Mouse (Mus musculus): ENCODE measurements at regions not wholly inside any gene's neighbourhood (a gene's known extent, or its start where the extent isn't known, plus 50 kb on each side); places are given as distances from the start of the nearest gene placed in this dataset.

DNA sequence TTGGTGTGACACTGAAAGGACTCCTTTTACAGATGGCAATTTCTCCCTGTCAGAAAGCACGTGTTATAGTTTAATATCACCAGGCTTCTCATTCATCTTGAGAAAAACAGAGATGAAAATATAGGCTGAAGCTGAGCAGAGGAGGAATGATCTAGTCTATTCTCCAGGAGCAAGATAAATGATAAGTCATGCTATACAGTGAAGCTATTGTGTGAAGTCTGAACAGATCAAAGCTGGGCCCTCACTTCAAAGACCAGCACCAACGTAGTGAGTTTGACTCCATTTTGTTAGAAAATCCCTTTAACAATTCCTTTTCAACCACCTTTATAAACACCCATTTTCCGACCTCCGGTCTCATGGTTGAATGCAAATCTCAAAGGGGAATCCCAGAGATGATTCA, 180.7 kb upstream of the AI593442 start:
- Histone ChIP-seq H3K9me3 (ENCODE audit: control insufficient read depth, low read length) (no peaks in the 10 kb centered on the region), H3K27me3 (ENCODE audit: control insufficient read depth, insufficient read depth, low read depth, low read length) (no peaks in the 10 kb centered on the region), H3K27ac (ENCODE audit: low read length) (no peak overlapping the region), H3K4me1 (replicated peaks; ENCODE audit: control insufficient read depth, insufficient read depth, low read length) (no peaks in the 10 kb centered on the region), H3K4me2 (ENCODE audit: low read depth, low read length) (no peak overlapping the region), H3K36me3 (ENCODE audit: control insufficient read depth, insufficient read depth, low read length) (no peaks in the 10 kb centered on the region), H3K9ac (ENCODE audit: low read length) (no peak overlapping the region), H3K4me3 (ENCODE audit: low read length) (no peak overlapping the region)
- WGBS = 68% methylated on average over 4 of the region's 4 CpGs
- no peak for ATAC-seq (ENCODE audit: low read depth)

DNA sequence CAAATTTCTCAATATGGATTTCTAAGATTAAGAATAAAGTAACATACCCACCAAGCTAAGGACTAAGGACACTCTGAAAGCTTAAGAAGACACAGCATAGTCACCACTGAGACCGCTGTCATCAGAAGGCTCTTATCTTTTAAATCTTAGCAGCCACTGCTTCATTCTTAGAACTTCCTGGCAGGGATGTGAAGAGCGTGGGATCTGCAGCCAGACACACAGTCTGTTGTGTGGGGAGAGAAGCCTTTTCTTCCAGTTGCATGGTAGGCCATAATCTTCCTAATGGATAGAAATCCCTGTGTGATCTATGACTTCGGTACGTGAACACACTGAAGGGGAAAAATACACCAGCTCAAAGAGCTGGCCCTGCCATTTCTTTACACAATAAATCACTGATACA, 178.8 kb upstream of the AI593442 start:
- 57% methylated on average over 4 of the region's 4 CpGs for WGBS
- Histone ChIP-seq H3K27ac (ENCODE audit: low read length) (no peak overlapping the region), H3K4me2 (ENCODE audit: low read depth, low read length) (no peak overlapping the region), H3K4me3 (ENCODE audit: low read length) (no peak overlapping the region), H3K4me1 (replicated peaks; ENCODE audit: control insufficient read depth, insufficient read depth, low read length) (no peaks in the 10 kb centered on the region), H3K9ac (ENCODE audit: low read length) (no peak overlapping the region), H3K9me3 (ENCODE audit: control insufficient read depth, low read length) (no peaks in the 10 kb centered on the region), H3K27me3 (ENCODE audit: control insufficient read depth, insufficient read depth, low read depth, low read length) (no peaks in the 10 kb centered on the region), H3K36me3 (ENCODE audit: control insufficient read depth, insufficient read depth, low read length) (no peaks in the 10 kb centered on the region)
- ATAC-seq (ENCODE audit: low read depth) = no peak

DNA sequence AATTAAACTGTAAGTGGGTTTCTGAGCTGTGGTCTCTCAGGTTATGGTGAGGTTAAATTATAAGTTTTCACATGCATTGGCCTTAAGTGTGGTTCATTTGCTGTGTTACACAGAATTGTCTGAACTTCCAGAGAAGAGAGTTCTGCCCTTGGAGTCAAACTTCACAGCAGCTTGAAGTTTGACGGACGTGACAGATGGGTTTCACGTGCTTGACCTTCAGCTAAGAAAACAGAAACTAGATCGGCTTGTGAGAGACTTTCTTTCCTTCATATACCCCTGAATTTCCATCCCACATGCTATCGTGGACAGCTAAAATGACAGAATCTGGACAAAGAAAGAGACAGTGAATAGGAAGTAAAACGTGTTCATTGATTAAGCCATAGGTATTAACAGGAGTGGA, 173.8 kb upstream of the AI593442 start:
- H3K36me3 ChIP-seq (ENCODE audit: control insufficient read depth, insufficient read depth, low read length) = no peaks in the 10 kb centered on the region
- no peak overlapping the region for H3K27ac ChIP-seq (ENCODE audit: low read length)
- H3K9ac ChIP-seq (ENCODE audit: low read length) = no peak overlapping the region
- no peak overlapping the region for H3K4me3 ChIP-seq (ENCODE audit: low read length)
- no peaks in the 10 kb centered on the region for H3K4me1 ChIP-seq (replicated peaks; ENCODE audit: control insufficient read depth, insufficient read depth, low read length)
- H3K9me3 ChIP-seq (ENCODE audit: control insufficient read depth, low read length) = no peaks in the 10 kb centered on the region
- ATAC-seq (ENCODE audit: low read depth) = no peak
- no peaks in the 10 kb centered on the region for H3K27me3 ChIP-seq (ENCODE audit: control insufficient read depth, insufficient read depth, low read depth, low read length)
- WGBS = 42% methylated on average over 6 of the region's 6 CpGs
- no peak overlapping the region for H3K4me2 ChIP-seq (ENCODE audit: low read depth, low read length)

DNA sequence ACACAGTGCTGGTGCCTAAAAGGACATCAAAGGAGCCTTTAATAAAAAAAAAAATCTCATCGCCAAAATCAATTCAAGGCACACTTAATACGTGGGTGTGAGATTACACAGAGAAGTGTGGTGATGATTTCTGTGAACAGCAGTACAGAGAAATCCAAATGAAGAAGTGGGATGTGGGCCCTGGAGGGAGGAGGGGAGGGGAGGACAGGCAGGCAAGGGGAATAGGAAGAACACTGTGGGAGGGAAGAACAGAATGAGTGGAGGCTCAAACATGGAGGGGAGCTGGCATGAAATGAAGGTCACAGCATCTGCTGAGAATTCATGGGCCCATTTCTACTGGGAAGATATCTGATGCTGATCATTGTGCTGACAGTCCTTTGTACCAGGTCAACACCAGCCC, 171.0 kb upstream of the AI593442 start:
- Histone ChIP-seq H3K4me1 (replicated peaks; ENCODE audit: control insufficient read depth, insufficient read depth, low read length) (no peaks in the 10 kb centered on the region), H3K27me3 (ENCODE audit: control insufficient read depth, insufficient read depth, low read depth, low read length) (no peaks in the 10 kb centered on the region), H3K9ac (ENCODE audit: low read length) (no peak overlapping the region), H3K4me3 (ENCODE audit: low read length) (no peak overlapping the region), H3K27ac (ENCODE audit: low read length) (no peak overlapping the region), H3K36me3 (ENCODE audit: control insufficient read depth, insufficient read depth, low read length) (no peaks in the 10 kb centered on the region), H3K4me2 (ENCODE audit: low read depth, low read length) (no peak overlapping the region), H3K9me3 (ENCODE audit: control insufficient read depth, low read length) (no peaks in the 10 kb centered on the region)
- ATAC-seq (ENCODE audit: low read depth) = no peak
- WGBS = 63% methylated on average over 2 of the region's 2 CpGs

DNA sequence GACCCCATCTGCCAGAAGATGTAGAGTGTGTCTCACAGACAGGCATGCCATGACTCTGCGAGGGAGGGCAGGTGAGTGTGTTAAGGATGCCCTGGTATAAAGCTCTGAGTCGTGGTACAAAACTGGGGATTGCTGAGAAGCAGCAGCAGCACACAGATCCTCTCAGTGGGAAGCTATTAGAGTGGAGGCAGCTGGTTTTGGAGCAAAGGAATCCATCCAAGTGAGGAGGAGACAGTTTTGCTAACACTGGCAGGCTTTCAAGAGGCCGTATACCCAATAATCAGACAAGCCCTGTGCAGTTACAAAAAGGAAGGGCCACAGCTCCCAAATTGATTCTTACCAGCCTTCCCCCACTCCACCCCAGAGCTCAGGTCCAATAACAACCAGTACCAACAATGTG, 170.4 kb upstream of the AI593442 start:
- no peak overlapping the region for H3K4me2 ChIP-seq (ENCODE audit: low read depth, low read length)
- no peaks in the 10 kb centered on the region for H3K4me1 ChIP-seq (replicated peaks; ENCODE audit: control insufficient read depth, insufficient read depth, low read length)
- H3K27me3 ChIP-seq (ENCODE audit: control insufficient read depth, insufficient read depth, low read depth, low read length) = no peaks in the 10 kb centered on the region
- no peak overlapping the region for H3K9ac ChIP-seq (ENCODE audit: low read length)
- H3K4me3 ChIP-seq (ENCODE audit: low read length) = no peak overlapping the region
- ATAC-seq (ENCODE audit: low read depth) = no peak
- H3K27ac ChIP-seq (ENCODE audit: low read length) = no peak overlapping the region
- no peaks in the 10 kb centered on the region for H3K9me3 ChIP-seq (ENCODE audit: control insufficient read depth, low read length)
- H3K36me3 ChIP-seq (ENCODE audit: control insufficient read depth, insufficient read depth, low read length) = no peaks in the 10 kb centered on the region
- WGBS = 48% methylated on average over 3 of the region's 3 CpGs

DNA sequence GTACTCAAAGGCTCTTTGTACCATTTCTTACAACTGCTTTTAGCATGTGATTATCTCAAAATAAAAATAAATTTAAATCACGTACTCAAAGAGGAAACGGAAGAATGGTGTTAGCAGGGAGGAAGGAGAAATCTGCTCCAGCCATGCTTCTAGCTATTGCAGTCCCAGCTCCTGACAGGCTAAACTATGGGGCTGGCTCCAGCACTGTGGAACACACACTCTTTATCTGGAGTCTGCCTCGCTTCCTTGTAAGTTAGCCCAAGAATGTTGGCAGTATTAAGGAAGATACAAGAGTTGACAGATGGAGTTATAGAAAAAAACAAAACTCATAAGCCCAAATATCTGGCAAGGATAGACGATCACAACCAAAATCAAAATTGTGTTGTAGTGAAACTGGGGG, 161.5 kb upstream of the AI593442 start:
- Histone ChIP-seq H3K36me3 (ENCODE audit: control insufficient read depth, insufficient read depth, low read length) (no peaks in the 10 kb centered on the region), H3K27ac (ENCODE audit: low read length) (no peak overlapping the region), H3K4me3 (ENCODE audit: low read length) (no peak overlapping the region), H3K4me1 (replicated peaks; ENCODE audit: control insufficient read depth, insufficient read depth, low read length) (no peaks in the 10 kb centered on the region), H3K4me2 (ENCODE audit: low read depth, low read length) (no peak overlapping the region), H3K27me3 (ENCODE audit: control insufficient read depth, insufficient read depth, low read depth, low read length) (no peaks in the 10 kb centered on the region), H3K9ac (ENCODE audit: low read length) (no peak overlapping the region), H3K9me3 (ENCODE audit: control insufficient read depth, low read length) (no peaks in the 10 kb centered on the region)
- WGBS = 57% methylated on average over 4 of the region's 4 CpGs
- ATAC-seq (ENCODE audit: low read depth) = no peak

DNA sequence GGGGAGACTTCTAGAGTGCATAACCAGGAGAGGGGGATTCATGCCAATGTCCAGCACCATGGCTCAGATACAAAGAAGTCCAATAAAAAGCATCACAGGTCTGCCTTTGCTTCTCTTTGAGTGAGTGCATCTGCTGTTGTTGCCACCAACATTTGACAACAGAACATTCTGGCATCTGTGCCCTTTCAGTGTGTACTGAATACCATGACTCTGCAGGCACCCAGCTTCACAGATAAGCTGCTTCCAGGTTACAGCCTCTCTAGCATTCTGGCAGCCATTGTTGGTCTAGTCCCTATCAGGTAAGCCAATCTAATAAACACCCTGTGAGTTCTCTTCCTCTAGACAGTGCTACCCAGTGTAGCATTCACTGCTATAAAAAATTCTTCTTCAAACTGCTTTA, 160.4 kb upstream of the AI593442 start:
- no peak for ATAC-seq (ENCODE audit: low read depth)
- H3K9me3 ChIP-seq (ENCODE audit: control insufficient read depth, low read length) = no peaks in the 10 kb centered on the region
- no peak overlapping the region for H3K27ac ChIP-seq (ENCODE audit: low read length)
- H3K4me1 ChIP-seq (replicated peaks; ENCODE audit: control insufficient read depth, insufficient read depth, low read length) = no peaks in the 10 kb centered on the region
- H3K36me3 ChIP-seq (ENCODE audit: control insufficient read depth, insufficient read depth, low read length) = no peaks in the 10 kb centered on the region
- no peak overlapping the region for H3K9ac ChIP-seq (ENCODE audit: low read length)
- H3K4me2 ChIP-seq (ENCODE audit: low read depth, low read length) = no peak overlapping the region
- H3K4me3 ChIP-seq (ENCODE audit: low read length) = no peak overlapping the region
- no peaks in the 10 kb centered on the region for H3K27me3 ChIP-seq (ENCODE audit: control insufficient read depth, insufficient read depth, low read depth, low read length)

DNA sequence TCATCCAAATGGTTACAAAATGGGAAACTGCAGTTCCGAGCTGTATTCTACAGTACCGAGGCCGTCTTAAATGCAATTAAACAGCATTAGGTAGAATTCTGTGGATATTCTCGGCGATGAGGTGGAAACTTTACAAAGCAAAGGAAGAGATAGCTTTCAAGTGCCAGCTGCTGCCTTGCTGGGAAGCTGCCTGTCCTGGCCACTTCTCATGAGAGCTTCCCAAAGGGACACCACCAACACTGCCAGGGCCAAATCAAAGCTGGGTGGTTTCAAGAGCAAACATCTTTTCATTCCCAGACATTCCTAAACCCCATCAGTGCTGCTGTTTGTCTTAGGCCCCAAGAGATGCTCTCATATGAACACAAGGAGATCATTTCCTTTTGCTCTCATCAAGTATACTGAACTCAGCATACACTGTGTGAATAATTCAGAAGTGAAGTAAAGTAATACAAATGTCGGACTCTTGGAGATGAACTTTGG, 156.6 kb upstream of the AI593442 start:
- WGBS = 83% methylated on average over 6 of the region's 6 CpGs

DNA sequence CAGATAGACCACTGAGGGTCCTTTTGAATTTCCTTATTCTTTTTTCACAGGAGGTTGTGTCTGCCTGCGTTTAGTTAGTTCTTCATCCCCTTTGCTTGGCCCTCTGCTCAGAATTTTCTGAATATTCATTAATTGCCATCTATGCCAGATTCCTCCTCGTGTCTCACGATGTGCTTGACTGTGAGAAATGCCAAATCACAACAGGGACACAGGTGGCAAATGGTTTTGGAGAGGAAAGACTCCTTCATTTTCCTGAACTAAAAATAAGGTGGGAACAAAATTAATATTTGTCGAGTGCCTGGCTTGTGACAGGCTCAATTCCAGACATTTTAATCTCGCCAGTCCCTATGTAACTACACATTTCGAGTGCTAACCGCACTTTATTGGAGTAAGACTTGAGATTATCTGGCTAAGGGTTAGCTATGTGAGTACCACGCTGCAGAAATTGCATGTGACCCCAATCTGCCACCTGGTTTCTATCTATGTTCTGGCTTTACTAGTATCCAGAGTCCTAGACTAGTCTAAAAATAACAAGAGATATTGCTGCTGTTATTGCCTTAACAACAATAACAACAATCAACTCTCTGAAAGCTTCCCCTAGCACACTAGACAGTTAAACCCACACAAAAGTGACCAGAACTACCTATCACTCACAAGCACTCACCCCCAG, 156.0 kb upstream of the AI593442 start:
- Histone ChIP-seq H3K36me3 (ENCODE audit: control insufficient read depth, insufficient read depth, low read length) (no peaks in the 10 kb centered on the region), H3K4me3 (ENCODE audit: low read length) (no peak overlapping the region), H3K4me1 (replicated peaks; ENCODE audit: control insufficient read depth, insufficient read depth, low read length) (no peaks in the 10 kb centered on the region), H3K4me2 (ENCODE audit: low read depth, low read length) (no peak overlapping the region), H3K27me3 (ENCODE audit: control insufficient read depth, insufficient read depth, low read depth, low read length) (no peaks in the 10 kb centered on the region), H3K27ac (ENCODE audit: low read length) (no peak overlapping the region), H3K9me3 (ENCODE audit: control insufficient read depth, low read length) (no peaks in the 10 kb centered on the region), H3K9ac (ENCODE audit: low read length) (no peak overlapping the region)
- WGBS = 76% methylated on average over 8 of the region's 8 CpGs
- no peak for ATAC-seq (ENCODE audit: low read depth)

More for the DNA sequence above, 156.6 kb upstream of the AI593442 start:
- ATAC-seq (ENCODE audit: low read depth) = no peak
- Histone ChIP-seq H3K4me1 (replicated peaks; ENCODE audit: control insufficient read depth, insufficient read depth, low read length) (no peaks in the 10 kb centered on the region), H3K27ac (ENCODE audit: low read length) (no peak overlapping the region), H3K4me2 (ENCODE audit: low read depth, low read length) (no peak overlapping the region), H3K27me3 (ENCODE audit: control insufficient read depth, insufficient read depth, low read depth, low read length) (no peaks in the 10 kb centered on the region), H3K36me3 (ENCODE audit: control insufficient read depth, insufficient read depth, low read length) (no peaks in the 10 kb centered on the region), H3K4me3 (ENCODE audit: low read length) (no peak overlapping the region), H3K9me3 (ENCODE audit: control insufficient read depth, low read length) (no peaks in the 10 kb centered on the region), H3K9ac (ENCODE audit: low read length) (no peak overlapping the region)

DNA sequence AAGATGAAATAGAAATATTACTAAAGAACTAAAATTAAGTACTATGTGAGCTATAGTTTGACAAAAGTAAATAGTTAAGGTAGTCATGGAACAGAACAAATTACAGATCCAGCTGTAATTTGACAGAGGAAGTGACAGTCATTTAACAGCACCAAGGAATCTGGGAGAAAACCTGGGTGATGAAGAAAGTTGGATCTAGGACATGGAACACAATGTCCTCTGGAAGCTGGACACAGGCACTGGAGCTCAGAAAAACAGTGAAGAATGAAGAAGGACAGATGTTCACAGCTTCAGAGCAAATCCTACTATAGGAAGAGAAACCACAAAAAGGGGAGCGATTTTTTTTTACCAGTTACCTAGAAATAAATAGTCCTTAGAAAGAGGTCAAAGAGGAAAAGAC, 147.2 kb upstream of the AI593442 start:
- Histone ChIP-seq H3K36me3 (ENCODE audit: control insufficient read depth, insufficient read depth, low read length) (no peaks in the 10 kb centered on the region), H3K27ac (ENCODE audit: low read length) (no peak overlapping the region), H3K9ac (ENCODE audit: low read length) (no peak overlapping the region), H3K27me3 (ENCODE audit: control insufficient read depth, insufficient read depth, low read depth, low read length) (no peaks in the 10 kb centered on the region), H3K4me2 (ENCODE audit: low read depth, low read length) (no peak overlapping the region), H3K9me3 (ENCODE audit: control insufficient read depth, low read length) (no peaks in the 10 kb centered on the region), H3K4me1 (replicated peaks; ENCODE audit: control insufficient read depth, insufficient read depth, low read length) (no peaks in the 10 kb centered on the region), H3K4me3 (ENCODE audit: low read length) (no peak overlapping the region)
- 72% methylated on average over 1 of the region's 1 CpGs for WGBS
- ATAC-seq (ENCODE audit: low read depth) = no peak

Data from lung, embryonic 16.5 days (tissue).